Mouse (Mus musculus) G1E (cell line): ENCODE measurements around the gene Fbxl21.

Experiments
- CTCF ChIP-seq: IDR thresholded peaks from 2 replicates; pipeline ENCODE4 v1.5.1; 2012; ENCODE audit warnings: low read depth, low read length, inconsistent platforms, mixed read lengths
- GATA2 ChIP-seq: IDR thresholded peaks from 2 replicates; pipeline ENCODE4 v1.6.1; 2012; ENCODE audit warnings: low read depth, low read length, inconsistent platforms, borderline replicate concordance

DNA sequence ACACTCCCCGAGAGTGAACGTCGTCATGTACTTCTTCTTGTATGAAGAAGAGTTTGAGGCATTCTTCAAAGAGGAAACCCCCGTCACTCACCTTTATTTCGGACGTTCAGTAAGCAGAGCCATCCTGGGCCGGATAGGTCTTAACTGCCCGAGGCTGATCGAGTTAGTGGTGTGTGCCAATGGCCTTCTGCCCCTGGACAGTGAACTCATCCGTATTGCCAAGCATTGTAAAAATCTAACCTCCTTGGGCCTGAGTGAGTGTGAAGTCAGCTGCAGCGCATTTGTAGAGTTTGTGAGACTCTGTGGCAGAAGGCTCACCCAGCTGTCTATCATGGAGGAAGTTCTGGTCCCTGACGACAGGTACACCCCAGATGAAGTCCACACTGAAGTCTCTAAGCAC is 14.8 kb downstream of the Fbxl21 start:
- TF ChIP-seq CTCF (no peak), GATA2 (no peak)
